Mouse (Mus musculus) ES-E14 (cell line): ENCODE results near the gene Hist1h4d. TPM values are rescaled to one million over a fixed set of nuclear protein-coding genes. Genes with fewer than 3 reads are reported as not detected.

ENCODE experiments used
- DNase-seq: peaks from one replicate; pipeline ENCODE4 v3.0.0-alpha.2; 2013; ENCODE audit warnings: low read depth, low spot score
- H3K27ac ChIP-seq: 2 replicates; pipeline ENCODE4 v1.5.1; 2012; ENCODE audit warnings: low read depth, mild to moderate bottlenecking, low read length, moderate library complexity, mixed read lengths; ENCODE audit not compliant: poor library complexity, insufficient read depth, severe bottlenecking
- H3K36me3 ChIP-seq: 2 replicates; pipeline ENCODE4 v1.6.1; 2012; ENCODE audit warnings: mild to moderate bottlenecking, low read length, moderate library complexity, mixed read lengths; ENCODE audit not compliant: control insufficient read depth, poor library complexity, insufficient read depth, severe bottlenecking
- H3K4me1 ChIP-seq, 2 experiments: fragments of 150-350 bp in 1 of 2; sonication (generic) in 1 of 2; 2 replicates each; pipeline ENCODE4 v1.6.1; 2012; ENCODE audit warnings: low read length in 2 of 2, mild to moderate bottlenecking in 1 of 2, mixed read lengths in 1 of 2; ENCODE audit not compliant: control insufficient read depth in 2 of 2, insufficient read depth in 2 of 2, poor library complexity in 1 of 2
- H3K4me3 ChIP-seq, 2 experiments: fragments of 150-350 bp in 1 of 2; sonication (generic) in 1 of 2; 2 replicates each; pipeline ENCODE4 v1.5.1; 2012; ENCODE audit warnings: low read length in 2 of 2, low read depth in 1 of 2, mild to moderate bottlenecking in 1 of 2, mixed read lengths in 1 of 2; ENCODE audit not compliant: insufficient read depth in 1 of 2, poor library complexity in 1 of 2, severe bottlenecking in 1 of 2
- H3K9ac ChIP-seq: 2 replicates; pipeline ENCODE4 v1.6.1; 2012; ENCODE audit warnings: low read depth, mild to moderate bottlenecking, low read length, mixed read lengths; ENCODE audit not compliant: poor library complexity, insufficient read depth, severe bottlenecking
- H3K9me3 ChIP-seq: fragments of 150-350 bp; sonication (generic); 2 replicates; pipeline ENCODE4 v1.6.1; 2012; ENCODE audit warnings: low read depth, mild to moderate bottlenecking, low read length; ENCODE audit not compliant: control insufficient read depth, insufficient read depth
- CHD2 ChIP-seq: IDR thresholded peaks from 2 replicates; pipeline ENCODE4 v1.6.1; 2014; ENCODE audit warnings: mild to moderate bottlenecking, low read depth, low read length, inconsistent platforms
- HCFC1 ChIP-seq: IDR thresholded peaks from 2 replicates; pipeline ENCODE4 v1.6.1; 2012; ENCODE audit warnings: low read length, inconsistent platforms, borderline replicate concordance; ENCODE audit not compliant: insufficient read depth
- MAFK ChIP-seq: IDR thresholded peaks from 2 replicates; pipeline ENCODE4 v1.6.1; 2014; ENCODE audit warnings: mild to moderate bottlenecking, low read depth, low read length, inconsistent platforms; ENCODE audit not compliant: insufficient read depth
- ZC3H11A ChIP-seq: IDR thresholded peaks from 2 replicates; pipeline ENCODE4 v1.6.1; 2012; ENCODE audit warnings: low read depth, mild to moderate bottlenecking, inconsistent platforms, low read length, borderline replicate concordance
- ZNF384 ChIP-seq: IDR thresholded peaks from 2 replicates; pipeline ENCODE4 v1.6.1; 2012; ENCODE audit warnings: low read depth, low read length, inconsistent platforms
- in situ Hi-C, 2 experiments: fragments of 600-800 bp; cut with MboI; formaldehyde crosslinking; loops; one replicate each; pipeline ENCODE4 v1.15.1; 2025; ENCODE audit warnings: low sequenced_read_pairs in 2 of 2, inconsistent platforms in 1 of 2; ENCODE audit not compliant: unreplicated experiment in 2 of 2
- total RNA-seq: library from RNA; depleted of rRNA; stranded (reverse); fragments of 300-350 nt; gene quantifications from 2 replicates; pipeline ENCODE4 v1.2.3, GENCODE M21; 2012

Gene Hist1h4d
- total RNA-seq, 1 experiment, result 869 TPM

DNA sequence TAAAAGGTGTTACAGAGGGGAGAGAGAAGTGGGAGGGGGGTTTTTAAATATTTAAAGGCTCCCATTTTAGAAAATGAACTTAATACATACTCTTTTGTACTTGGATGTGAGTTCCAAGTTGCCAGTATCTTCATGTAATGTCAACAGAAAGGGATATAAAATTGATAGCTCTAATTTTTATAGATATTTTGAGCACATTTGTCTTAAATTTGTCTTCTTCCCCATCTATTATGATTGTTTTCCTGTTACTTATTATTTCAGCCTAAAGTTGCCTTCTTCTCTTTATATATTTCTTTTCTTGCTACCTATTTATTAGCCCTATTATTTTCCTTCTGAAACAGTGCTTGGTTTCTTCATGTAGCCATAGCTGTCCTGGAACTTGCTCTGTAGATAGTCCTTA, 28.4 kb upstream of the Hist1h4d start, which contains the start of gene Hist1h1d:
Gene Hist1h1d (plus strand): TSS at position 301 of the 400 bp plus-strand sequence.
- no peaks in the 10 kb centered on the region for H3K36me3 ChIP-seq
- in situ Hi-C loops, result loop anchor here (10.0 to 25.0 kb wide), 3 partner anchors 192 to 1816 kb away; partner anchors contain the start of genes Hist1h4j (in 2 of the 2), Hist1h2ag (in 1 of the 2), Hist1h2ah (in 1 of the 2) and Hist1h2bb (in 1 of the 2)
- no peaks in the 10 kb centered on the region for H3K9me3 ChIP-seq
- no peak for DNase-seq
- 0 out of 4 replicates have a peak, but pooled peaks cover 0 to 2% of the 10 kb centered on the region in 2 experiments for H3K4me1 ChIP-seq
- peak within 1 kb of the TSS; percentile 63; the same call in 1 of the 2 replicates for H3K27ac ChIP-seq
- TF ChIP-seq MAFK (no peak), HCFC1 (no peak), ZNF384 (no peak), CHD2 (no peak), ZC3H11A (no peak)
- H3K4me3 ChIP-seq, result peak within 1 kb of the TSS in 1 of 2 experiments; percentile 3; a peak in 1 of 4 replicates
- peak within 1 kb of the TSS; percentile 50; the same call in 1 of the 2 replicates for H3K9ac ChIP-seq

DNA sequence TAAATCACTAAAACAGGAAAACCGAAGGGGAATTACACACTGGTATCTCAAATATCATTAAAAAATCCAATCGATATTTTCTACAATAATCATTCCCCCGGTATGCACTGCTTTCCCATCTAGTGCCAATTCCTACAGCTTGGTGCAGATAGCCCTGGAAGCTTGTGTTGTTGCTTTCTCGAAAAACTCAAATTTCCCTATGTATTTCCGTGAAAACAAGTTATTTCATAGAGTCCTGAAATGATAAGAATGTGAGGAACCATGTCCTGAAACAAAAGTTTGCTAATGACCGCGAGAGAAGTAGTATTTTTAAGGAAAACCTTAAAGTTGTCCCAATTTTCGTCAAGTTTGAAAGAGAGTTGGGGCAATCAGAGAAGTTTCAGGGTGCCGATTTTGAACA, 27.0 kb upstream of the Hist1h4d start:
- no peak for DNase-seq
- no peak overlapping the region; the same call in 1 of the 2 replicates for H3K27ac ChIP-seq
- 0 out of 4 replicates have a peak, but pooled peaks cover 0 to 2% of the 10 kb centered on the region in 2 experiments for H3K4me1 ChIP-seq
- H3K9ac ChIP-seq, result peak overlapping the region; percentile 80; the same call in 1 of the 2 replicates
- no peaks in the 10 kb centered on the region for H3K9me3 ChIP-seq
- no peak for TF ChIP-seq ZC3H11A
- TF ChIP-seq HCFC1, result no peak
- TF ChIP-seq ZNF384, result no peak
- TF ChIP-seq MAFK, result no peak
- no peak for TF ChIP-seq CHD2
- in situ Hi-C loops, result loop anchor here (10.0 to 25.0 kb wide), 3 partner anchors 190 to 1817 kb away; partner anchors contain the start of genes Hist1h4j (in 2 of the 2), Hist1h2ag (in 1 of the 2), Hist1h2ah (in 1 of the 2) and Hist1h2bb (in 1 of the 2)
- H3K4me3 ChIP-seq, result peak overlapping the region; percentile 23 to 54; a peak in 3 of 4 replicates
- H3K36me3 ChIP-seq, result no peaks in the 10 kb centered on the region

DNA sequence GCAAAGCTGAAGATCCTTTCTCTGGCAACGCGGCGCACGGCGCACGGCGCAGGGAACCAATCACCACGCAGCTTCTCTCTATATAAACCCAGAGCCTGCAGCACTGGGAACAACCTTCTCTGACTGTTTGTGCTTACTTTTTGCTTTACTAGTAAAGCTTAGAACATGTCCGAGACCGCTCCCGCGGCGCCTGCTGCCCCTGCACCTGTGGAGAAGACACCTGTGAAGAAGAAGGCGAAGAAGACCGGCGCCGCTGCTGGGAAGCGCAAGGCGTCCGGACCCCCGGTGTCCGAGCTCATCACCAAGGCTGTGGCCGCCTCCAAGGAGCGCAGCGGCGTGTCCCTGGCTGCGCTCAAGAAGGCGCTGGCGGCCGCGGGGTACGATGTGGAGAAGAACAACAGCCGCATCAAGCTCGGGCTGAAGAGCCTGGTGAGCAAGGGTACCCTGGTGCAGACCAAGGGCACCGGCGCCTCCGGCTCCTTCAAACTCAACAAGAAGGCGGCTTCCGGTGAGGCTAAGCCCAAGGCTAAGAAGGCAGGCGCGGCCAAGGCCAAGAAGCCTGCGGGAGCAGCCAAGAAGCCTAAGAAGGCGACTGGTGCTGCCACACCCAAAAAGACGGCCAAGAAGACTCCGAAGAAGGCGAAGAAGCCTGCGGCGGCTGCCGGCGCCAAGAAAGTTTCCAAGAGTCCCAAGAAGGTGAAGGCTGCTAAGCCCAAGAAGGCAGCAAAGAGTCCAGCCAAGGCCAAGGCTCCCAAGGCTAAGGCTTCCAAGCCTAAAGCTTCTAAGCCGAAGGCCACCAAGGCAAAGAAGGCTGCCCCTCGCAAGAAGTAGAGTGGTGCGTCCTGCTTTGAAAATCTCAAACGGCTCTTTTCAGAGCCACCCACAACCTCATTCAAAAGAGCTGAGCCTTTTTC, 26.2 kb upstream of the Hist1h4d start:
- in situ Hi-C loops, result loop anchor here (10.0 to 25.0 kb wide), 3 partner anchors 190 to 1818 kb away; partner anchors contain the start of genes Hist1h4j (in 2 of the 2), Hist1h2ag (in 1 of the 2), Hist1h2ah (in 1 of the 2) and Hist1h2bb (in 1 of the 2)
- no peaks in the 10 kb centered on the region for H3K9me3 ChIP-seq

DNA sequence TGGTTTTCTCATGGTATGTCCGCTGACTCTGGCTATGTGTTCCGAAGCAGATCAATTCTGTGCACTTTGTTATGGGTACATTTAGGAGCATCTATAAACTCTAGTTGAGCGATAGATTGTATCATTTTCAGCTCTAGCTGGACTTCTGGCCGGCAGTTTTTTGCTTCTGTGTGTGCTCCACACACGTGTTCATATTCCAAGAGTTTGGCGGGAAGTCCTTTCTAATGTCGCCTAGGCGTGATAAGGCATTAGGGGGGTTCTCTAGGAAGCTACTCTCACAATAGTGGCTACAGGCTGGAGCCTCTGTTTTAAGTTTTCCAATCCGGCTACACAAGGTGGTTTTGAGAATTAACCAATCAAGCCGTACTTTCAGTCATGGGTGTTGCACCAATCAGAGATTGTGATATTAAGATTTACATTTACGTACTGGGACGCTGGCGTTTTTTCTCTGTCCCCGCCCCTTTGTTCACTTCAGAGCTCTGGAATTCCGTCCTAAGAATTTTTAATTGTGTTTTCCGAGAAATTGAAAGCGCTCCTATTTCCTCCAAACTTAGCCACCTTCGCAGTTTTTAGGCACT, 25.5 kb upstream of the Hist1h4d start:
- Histone ChIP-seq H3K36me3 (no peaks in the 10 kb centered on the region), H3K9ac (peak overlapping the region; percentile 74), H3K4me3 (peak overlapping the region; percentile 52 to 56), H3K27ac (peak overlapping the region; percentile 90), H3K4me1 (0 out of 4 replicates have a peak, but pooled peaks cover 0 to 2% of the 10 kb centered on the region in 2 experiments), H3K9me3 (no peaks in the 10 kb centered on the region)
- TF ChIP-seq ZNF384 (peak; percentile 65; the same call in 1 of the 2 replicates), ZC3H11A (no peak), CHD2 (peak; percentile 82)
- DNase-seq, result peak; percentile 81
- in situ Hi-C loops, result loop anchor here (10.0 to 25.0 kb wide), 3 partner anchors 189 to 1819 kb away; partner anchors contain the start of genes Hist1h4j (in 2 of the 2), Hist1h2ag (in 1 of the 2), Hist1h2ah (in 1 of the 2) and Hist1h2bb (in 1 of the 2)

More for the DNA sequence above, 26.2 kb upstream of the Hist1h4d start:
- peak overlapping the region; percentile 90 for H3K27ac ChIP-seq
- H3K4me1 ChIP-seq, result 0 out of 4 replicates have a peak, but pooled peaks cover 0 to 2% of the 10 kb centered on the region in 2 experiments
- no peaks in the 10 kb centered on the region for H3K36me3 ChIP-seq
- H3K9ac ChIP-seq, result peak overlapping the region; percentile 74
- TF ChIP-seq HCFC1 (no peak; the same call in 1 of the 2 replicates), ZNF384 (no peak), CHD2 (no peak), MAFK (no peak), ZC3H11A (no peak)
- peak overlapping the region; percentile 52 to 54 for H3K4me3 ChIP-seq
- DNase-seq, result no peak
